Mouse (Mus musculus) forebrain, embryonic 11.5 days (tissue): ENCODE data around the gene Gm17482. TPM values are rescaled to one million over a fixed set of nuclear protein-coding genes. Genes with fewer than 3 reads are reported as not detected.

ENCODE experiments used
- ATAC-seq: fragments of 200-750 bp; cut with Nextera tagmentation; replicated peaks from 2 replicates; pipeline ENCODE4 v1.8.0; 2017; ENCODE audit warnings: moderate TSS enrichment; ENCODE audit not compliant: low FRiP score
- DNase-seq: peaks from one replicate; pipeline ENCODE4 v3.0.0-alpha.2; 2017; ENCODE audit warnings: low spot score
- H3K27ac ChIP-seq: fragments of 300-500 bp; sonication (generic); 2 replicates; pipeline ENCODE4 v1.5.1; 2014; ENCODE audit warnings: low read depth, low read length
- H3K27me3 ChIP-seq: fragments of 300-500 bp; sonication (generic); 2 replicates; pipeline ENCODE4 v1.6.1; 2014; ENCODE audit warnings: mild to moderate bottlenecking, low read length, mixed read lengths; ENCODE audit not compliant: control insufficient read depth, insufficient read depth
- H3K36me3 ChIP-seq: fragments of 300-500 bp; sonication (generic); 2 replicates; pipeline ENCODE4 v1.6.1; 2014; ENCODE audit warnings: mild to moderate bottlenecking, low read length, moderate library complexity, mixed read lengths; ENCODE audit not compliant: control insufficient read depth, insufficient read depth
- H3K4me1 ChIP-seq: fragments of 300-500 bp; sonication (generic); replicated peaks from 2 replicates; pipeline ENCODE4 v1.6.1; 2014; ENCODE audit warnings: low read length, mixed read lengths; ENCODE audit not compliant: control insufficient read depth, insufficient read depth
- H3K4me2 ChIP-seq: fragments of 300-500 bp; sonication (generic); 2 replicates; pipeline ENCODE4 v1.6.1; 2014; ENCODE audit warnings: low read depth, mild to moderate bottlenecking, low read length, moderate library complexity, mixed read lengths; ENCODE audit not compliant: severe bottlenecking
- H3K4me3 ChIP-seq: fragments of 300-500 bp; sonication (generic); 2 replicates; pipeline ENCODE4 v1.5.1; 2014; ENCODE audit warnings: low read depth, low read length
- H3K9ac ChIP-seq: fragments of 300-500 bp; sonication (generic); 2 replicates; pipeline ENCODE4 v1.6.1; 2014; ENCODE audit warnings: low read length
- H3K9me3 ChIP-seq: fragments of 300-500 bp; sonication (generic); 2 replicates; pipeline ENCODE4 v1.6.1; 2016; ENCODE audit warnings: low read length, mixed read lengths; ENCODE audit not compliant: control insufficient read depth
- WGBS: fragments of 180-500 bp; shearing (Covaris S2); extraction: QIAGEN DNeasy Blood & Tissue Kit; methylation state at CpG from one replicate; pipeline ENCODE4 v1.1.7; 2014; 5-methylcytosine and 5-hydroxymethylcytosine counted together
- polyA plus RNA-seq: library from polyadenylated mRNA; unstranded; fragments of >200 nt; fragmentation: Nextera tagmentation; extraction: Ambion mirVana; gene quantifications from 2 replicates; pipeline ENCODE4 v1.2.1, GENCODE M21; 2014

Gene Gm17482
- polyA plus RNA-seq, 1 experiment from 2014 or later: not detected

GRCm38 (mm10) chr6:115291823-115292222 is 64.7 kb downstream of the Gm17482 start:
- Histone ChIP-seq H3K27ac (no peak overlapping the region), H3K4me2 (no peak overlapping the region), H3K4me1 (no peaks in the 10 kb centered on the region), H3K9me3 (no peaks in the 10 kb centered on the region), H3K9ac (no peak overlapping the region), H3K36me3 (no peaks in the 10 kb centered on the region), H3K27me3 (no peaks in the 10 kb centered on the region), H3K4me3 (no peak overlapping the region)
- WGBS: 88% methylated on average over 6 of the region's 6 CpGs
- no peak for DNase-seq
- no peak for ATAC-seq

- H3K36me3 ChIP-seq: no peaks in the 10 kb centered on the region
- H3K9me3 ChIP-seq: no peaks in the 10 kb centered on the region
- ATAC-seq (no peak), DNase-seq (no peak)
- no peaks in the 10 kb centered on the region for H3K27me3 ChIP-seq
- H3K4me2 ChIP-seq: no peak overlapping the region
- no peak overlapping the region for H3K9ac ChIP-seq
- H3K27ac ChIP-seq: no peak overlapping the region
- no peak overlapping the region for H3K4me3 ChIP-seq
- 71% methylated on average over 6 of the region's 6 CpGs for WGBS
- H3K4me1 ChIP-seq: no peaks in the 10 kb centered on the region
These were observed 65.5 kb downstream of the Gm17482 start for GRCm38 (mm10) chr6:115292621-115293020.

GRCm38 (mm10) chr6:115293877-115294276 is 66.7 kb downstream of the Gm17482 start:
- no peaks in the 10 kb centered on the region for H3K9me3 ChIP-seq
- no peak overlapping the region for H3K4me3 ChIP-seq

GRCm38 (mm10) chr6:115307134-115307533 is 80.0 kb downstream of the Gm17482 start:
- Histone ChIP-seq H3K4me3 (no peak overlapping the region), H3K27ac (no peak overlapping the region), H3K9ac (no peak overlapping the region), H3K27me3 (no peaks in the 10 kb centered on the region), H3K9me3 (no peaks in the 10 kb centered on the region), H3K36me3 (no peaks in the 10 kb centered on the region), H3K4me2 (no peak overlapping the region), H3K4me1 (no peaks in the 10 kb centered on the region)
- DNase-seq (no peak), ATAC-seq (no peak)
- WGBS: 87% methylated on average over 2 of the region's 2 CpGs

More at GRCm38 (mm10) chr6:115293877-115294276, 66.7 kb downstream of the Gm17482 start:
- DNase-seq (no peak), ATAC-seq (no peak)
- H3K36me3 ChIP-seq: no peaks in the 10 kb centered on the region
- H3K4me2 ChIP-seq: no peak overlapping the region
- no peak overlapping the region for H3K9ac ChIP-seq
- no peak overlapping the region for H3K27ac ChIP-seq
- no peaks in the 10 kb centered on the region for H3K4me1 ChIP-seq
- no peaks in the 10 kb centered on the region for H3K27me3 ChIP-seq
- 83% methylated on average over 2 of the region's 2 CpGs for WGBS

Other genes with a start within 250 kb of the Gm17482 start
- 79.0 and 84.6 TPM in 2 replicates for gene Tamm41, start 189.5 kb upstream of the Gm17482 start, polyA plus RNA-seq
- gene Syn2, start 92.4 kb upstream of the Gm17482 start, polyA plus RNA-seq: 1.7 TPM in 2 replicates
- 0.05 and 0.23 TPM in 2 replicates for gene Timp4, start 24.9 kb downstream of the Gm17482 start, polyA plus RNA-seq
- 0.43 TPM in 1 of 2 replicates, not detected in the other for gene Pparg, start 133.6 kb downstream of the Gm17482 start, polyA plus RNA-seq